Mouse (Mus musculus) intestine, embryonic 15.5 days (tissue): ENCODE data around the gene Sphk2. TPM values are rescaled to one million over a fixed set of nuclear protein-coding genes. Genes with fewer than 3 reads are reported as not detected.

ENCODE experiments used
- ATAC-seq: fragments of 200-750 bp; cut with Nextera tagmentation; 2 replicates; pipeline ENCODE4 v1.8.0; 2017; ENCODE audit warnings: moderate TSS enrichment, moderate library complexity
- H3K27ac ChIP-seq: fragments of 300-500 bp; sonication (generic); 2 replicates; pipeline ENCODE4 v1.5.1; 2015; ENCODE audit warnings: mild to moderate bottlenecking, inconsistent platforms
- H3K27me3 ChIP-seq: fragments of 300-500 bp; sonication (generic); replicated peaks from 2 replicates; pipeline ENCODE4 v1.6.1; 2015; ENCODE audit warnings: inconsistent platforms
- H3K36me3 ChIP-seq: fragments of 300-500 bp; sonication (generic); 2 replicates; pipeline ENCODE4 v1.6.1; 2015; ENCODE audit warnings: inconsistent platforms
- H3K4me1 ChIP-seq: fragments of 300-500 bp; sonication (generic); replicated peaks from 2 replicates; pipeline ENCODE4 v1.6.1; 2015; ENCODE audit warnings: inconsistent platforms
- H3K4me2 ChIP-seq: fragments of 300-500 bp; sonication (generic); replicated peaks from 2 replicates; pipeline ENCODE4 v1.6.1; 2015; ENCODE audit warnings: mild to moderate bottlenecking, inconsistent platforms
- H3K4me3 ChIP-seq: fragments of 300-500 bp; sonication (generic); replicated peaks from 2 replicates; pipeline ENCODE4 v1.5.1; 2015; ENCODE audit warnings: inconsistent platforms
- H3K9ac ChIP-seq: fragments of 300-500 bp; sonication (generic); 2 replicates; pipeline ENCODE4 v1.6.1; 2015; ENCODE audit warnings: inconsistent platforms
- H3K9me3 ChIP-seq: fragments of 300-500 bp; sonication (generic); 2 replicates; pipeline ENCODE4 v1.6.1; 2016; ENCODE audit warnings: inconsistent platforms
- WGBS: fragments of 180-500 bp; shearing (Covaris S2); methylation state at CpG from one replicate; pipeline ENCODE4 v1.1.7; 2015; 5-methylcytosine and 5-hydroxymethylcytosine counted together
- polyA plus RNA-seq: library from polyadenylated mRNA; unstranded; fragments of >200 nt; fragmentation: Nextera tagmentation; extraction: Ambion mirVana; gene quantifications from 2 replicates; pipeline ENCODE4 v1.2.1, GENCODE M21; 2015

The Sphk2 gene
- polyA plus RNA-seq, 1 experiment from 2014 or later, result 38.1 TPM

GRCm38 (mm10) chr7:45723301-45723700 is 5.5 kb upstream of the Sphk2 start:
- no peaks in the 10 kb centered on the region for H3K9me3 ChIP-seq
- no peaks in the 10 kb centered on the region for H3K27me3 ChIP-seq
- no peak overlapping the region for H3K4me3 ChIP-seq
- no peak overlapping the region for H3K27ac ChIP-seq
- H3K4me2 ChIP-seq, result peak overlapping the region; percentile 50; the same call in 1 of the 2 replicates
- WGBS, result 87% methylated on average over 4 of the region's 4 CpGs
- no peak overlapping the region for H3K9ac ChIP-seq
- ATAC-seq, result no peak
- peaks cover 47% of the 10 kb centered on the region for H3K36me3 ChIP-seq
- H3K4me1 ChIP-seq, result peaks cover 33% of the 10 kb centered on the region

GRCm38 (mm10) chr7:45722348-45722713 is 4.5 kb upstream of the Sphk2 start:
- Histone ChIP-seq H3K4me3 (peak overlapping the region; percentile 22), H3K9me3 (no peaks in the 10 kb centered on the region), H3K36me3 (peaks cover 47% of the 10 kb centered on the region), H3K27me3 (no peaks in the 10 kb centered on the region), H3K27ac (peak overlapping the region; percentile 59), H3K4me1 (peaks cover 33% of the 10 kb centered on the region), H3K4me2 (peak overlapping the region; percentile 50), H3K9ac (peak overlapping the region; percentile 21)
- no peak for ATAC-seq
- WGBS, result 74% methylated on average over 13 of the region's 13 CpGs

GRCm38 (mm10) chr7:45721642-45722347 is 4.0 kb upstream of the Sphk2 start:
- Histone ChIP-seq H3K9me3 (no peaks in the 10 kb centered on the region), H3K27ac (peak overlapping the region; percentile 59), H3K27me3 (no peaks in the 10 kb centered on the region), H3K4me1 (peaks cover 30% of the 10 kb centered on the region), H3K9ac (peak overlapping the region; percentile 21), H3K4me3 (peak overlapping the region; percentile 22), H3K36me3 (peaks cover 45% of the 10 kb centered on the region), H3K4me2 (peak overlapping the region; percentile 50)
- no peak for ATAC-seq
- WGBS, result 67% methylated on average over 13 of the region's 13 CpGs

DNA sequence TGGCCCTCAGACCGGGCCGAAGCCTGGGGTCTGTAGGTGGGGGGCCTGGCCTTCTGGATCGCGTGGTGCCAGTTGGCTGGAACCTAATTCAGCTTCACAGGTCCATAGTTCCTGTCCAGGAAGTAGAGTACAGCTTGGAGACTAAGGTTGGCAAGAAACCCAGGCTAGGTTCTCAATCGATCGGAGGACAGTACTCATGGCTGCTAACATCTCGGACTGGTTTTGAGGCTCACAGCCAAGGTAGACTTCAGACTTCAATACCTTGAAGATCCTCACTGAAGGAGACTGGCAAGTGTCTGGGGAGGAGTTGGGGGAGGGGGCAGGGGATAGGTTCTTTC is 3.4 kb upstream of the Sphk2 start:
- Histone ChIP-seq H3K36me3 (peaks cover 40% of the 10 kb centered on the region), H3K27ac (peak overlapping the region; percentile 59), H3K9me3 (no peaks in the 10 kb centered on the region), H3K4me2 (peak overlapping the region; percentile 50), H3K4me1 (peaks cover 31% of the 10 kb centered on the region), H3K27me3 (no peaks in the 10 kb centered on the region), H3K9ac (peak overlapping the region; percentile 21; the same call in 1 of the 2 replicates), H3K4me3 (peak overlapping the region; percentile 22)
- WGBS, result 60% methylated on average over 7 of the region's 7 CpGs
- no peak for ATAC-seq

- ATAC-seq, result peak; percentile 82
- peaks cover 37% of the 10 kb centered on the region for H3K4me1 ChIP-seq
- H3K9ac ChIP-seq, result peak within 1 kb of the TSS; percentile 21
- H3K36me3 ChIP-seq, result peaks cover 34% of the 10 kb centered on the region
- no peaks in the 10 kb centered on the region for H3K9me3 ChIP-seq
- H3K27ac ChIP-seq, result peak within 1 kb of the TSS; percentile 59
- no peaks in the 10 kb centered on the region for H3K27me3 ChIP-seq
- peak within 1 kb of the TSS; percentile 76 for H3K4me2 ChIP-seq
- H3K4me3 ChIP-seq, result peak within 1 kb of the TSS; percentile 71
- 66% methylated on average over 14 of the region's 14 CpGs for WGBS
Measured at GRCm38 (mm10) chr7:45720413-45721233, 2.8 kb upstream of the Sphk2 start, which contains the start of gene Fam83e. TSS of gene Fam83e (plus strand) at chr7:45721212.

GRCm38 (mm10) chr7:45719738-45720412 is 2.1 kb upstream of the Sphk2 start:
- 88% methylated on average over 16 of the region's 16 CpGs for WGBS
- H3K4me1 ChIP-seq, result peaks cover 34% of the 10 kb centered on the region
- peak overlapping the region; percentile 91 for H3K9ac ChIP-seq
- ATAC-seq, result no peak
- H3K4me2 ChIP-seq, result peak overlapping the region; percentile 76
- peak overlapping the region; percentile 41; the same call in 1 of the 2 replicates for H3K27ac ChIP-seq
- H3K4me3 ChIP-seq, result peak overlapping the region; percentile 71
- no peaks in the 10 kb centered on the region for H3K9me3 ChIP-seq
- peaks cover 27% of the 10 kb centered on the region for H3K36me3 ChIP-seq
- H3K27me3 ChIP-seq, result no peaks in the 10 kb centered on the region

GRCm38 (mm10) chr7:45719180-45719579 is 1.4 kb upstream of the Sphk2 start:
- peaks cover 39% of the 10 kb centered on the region for H3K4me1 ChIP-seq
- no peaks in the 10 kb centered on the region for H3K27me3 ChIP-seq
- peaks cover 21% of the 10 kb centered on the region for H3K36me3 ChIP-seq
- peak overlapping the region; percentile 76 for H3K4me2 ChIP-seq
- WGBS, result 68% methylated on average over 10 of the region's 10 CpGs
- H3K27ac ChIP-seq, result 0 out of 2 replicates have a peak overlapping the region, but pooled peaks have one; percentile 41
- peak overlapping the region; percentile 91 for H3K9ac ChIP-seq
- peak overlapping the region; percentile 71 for H3K4me3 ChIP-seq
- H3K9me3 ChIP-seq, result no peaks in the 10 kb centered on the region
- no peak for ATAC-seq

GRCm38 (mm10) chr7:45718331-45718730 is 529 bp upstream of the Sphk2 start:
- Histone ChIP-seq H3K4me3 (peak overlapping the region; percentile 71), H3K27me3 (no peaks in the 10 kb centered on the region), H3K36me3 (peaks cover 16% of the 10 kb centered on the region), H3K9ac (peak overlapping the region; percentile 91), H3K27ac (peak overlapping the region; percentile 90), H3K4me1 (peaks cover 45% of the 10 kb centered on the region), H3K9me3 (no peaks in the 10 kb centered on the region), H3K4me2 (peak overlapping the region; percentile 76)
- ATAC-seq, result no peak
- under 1% methylated on average over 20 of the region's 20 CpGs for WGBS

GRCm38 (mm10) chr7:45716952-45717917 is 567 bp downstream of the Sphk2 start:
- peak overlapping the region; percentile 77 for H3K9ac ChIP-seq
- peak overlapping the region; percentile 89 for H3K27ac ChIP-seq
- peak overlapping the region; percentile 83 for H3K4me2 ChIP-seq
- peaks cover 51% of the 10 kb centered on the region for H3K4me1 ChIP-seq
- H3K36me3 ChIP-seq, result peaks cover 18% of the 10 kb centered on the region
- H3K9me3 ChIP-seq, result no peaks in the 10 kb centered on the region
- H3K4me3 ChIP-seq, result peak overlapping the region; percentile 71
- H3K27me3 ChIP-seq, result no peaks in the 10 kb centered on the region
- WGBS, result 8% methylated on average over 31 of the region's 31 CpGs
- no peak for ATAC-seq

- H3K4me1 ChIP-seq, result peaks cover 52% of the 10 kb centered on the region
- no peaks in the 10 kb centered on the region for H3K9me3 ChIP-seq
- peak overlapping the region; percentile 71; the same call in 1 of the 2 replicates for H3K4me3 ChIP-seq
- no peak overlapping the region for H3K27ac ChIP-seq
- no peaks in the 10 kb centered on the region for H3K27me3 ChIP-seq
- peak overlapping the region; percentile 83 for H3K4me2 ChIP-seq
- no peak for ATAC-seq
- H3K36me3 ChIP-seq, result peaks cover 26% of the 10 kb centered on the region
- 89% methylated on average over 3 of the region's 3 CpGs for WGBS
- H3K9ac ChIP-seq, result peak overlapping the region; percentile 77; the same call in 1 of the 2 replicates
Measured at GRCm38 (mm10) chr7:45716460-45716857, 1.3 kb downstream of the Sphk2 start.

- peak overlapping the region; percentile 83 for H3K4me2 ChIP-seq
- peaks cover 30% of the 10 kb centered on the region for H3K36me3 ChIP-seq
- H3K4me1 ChIP-seq, result peaks cover 54% of the 10 kb centered on the region
- ATAC-seq, result no peak
- no peaks in the 10 kb centered on the region for H3K27me3 ChIP-seq
- H3K9ac ChIP-seq, result peak overlapping the region; percentile 77
- H3K27ac ChIP-seq, result peak overlapping the region; percentile 95; the same call in 1 of the 2 replicates
- WGBS, result 80% methylated on average over 19 of the region's 19 CpGs
- no peaks in the 10 kb centered on the region for H3K9me3 ChIP-seq
- peak overlapping the region; percentile 71 for H3K4me3 ChIP-seq
Measured at GRCm38 (mm10) chr7:45715741-45716459, 1.9 kb downstream of the Sphk2 start.
